Mouse (Mus musculus) heart, postnatal 0 days (tissue): ENCODE results near the gene Dnm2. TPM values are rescaled to one million over a fixed set of nuclear protein-coding genes. Genes with fewer than 3 reads are reported as not detected.

ENCODE experiments used
- ATAC-seq: fragments of 200-750 bp; cut with Nextera tagmentation; 2 replicates; pipeline ENCODE4 v1.8.0; 2017; ENCODE audit warnings: low read depth, moderate number of reproducible peaks, moderate library complexity; ENCODE audit not compliant: insufficient read depth
- DNase-seq: peaks from one replicate; pipeline ENCODE4 v3.0.0-alpha.2; 2016; ENCODE audit warnings: low spot score
- H3K27ac ChIP-seq: fragments of 300-500 bp; sonication (generic); 2 replicates; pipeline ENCODE4 v1.5.1; 2014; ENCODE audit warnings: low read depth, mild to moderate bottlenecking
- H3K27me3 ChIP-seq: fragments of 300-500 bp; sonication (generic); 2 replicates; pipeline ENCODE4 v1.6.1; 2014; ENCODE audit warnings: low read length, mixed read lengths; ENCODE audit not compliant: control insufficient read depth, insufficient read depth
- H3K36me3 ChIP-seq: fragments of 300-500 bp; sonication (generic); replicated peaks from 2 replicates; pipeline ENCODE4 v1.6.1; 2014; ENCODE audit warnings: low read length, mixed read lengths; ENCODE audit not compliant: control insufficient read depth, insufficient read depth
- H3K4me1 ChIP-seq: fragments of 300-500 bp; sonication (generic); 2 replicates; pipeline ENCODE4 v1.6.1; 2014; ENCODE audit warnings: antibody characterized with exemption; ENCODE audit not compliant: control insufficient read depth, insufficient read depth
- H3K4me2 ChIP-seq: fragments of 300-500 bp; sonication (generic); 2 replicates; pipeline ENCODE4 v1.6.1; 2014; ENCODE audit warnings: low read depth, mild to moderate bottlenecking, low read length, moderate library complexity
- H3K4me3 ChIP-seq: fragments of 300-500 bp; sonication (generic); 2 replicates; pipeline ENCODE4 v1.5.1; 2014; ENCODE audit warnings: low read depth, low read length
- H3K9ac ChIP-seq: fragments of 300-500 bp; sonication (generic); replicated peaks from 2 replicates; pipeline ENCODE4 v1.6.1; 2014; ENCODE audit warnings: low read depth, low read length, mixed read lengths
- H3K9me3 ChIP-seq: fragments of 300-500 bp; sonication (generic); replicated peaks from 2 replicates; pipeline ENCODE4 v1.6.1; 2016; ENCODE audit warnings: low read length; ENCODE audit not compliant: control insufficient read depth
- CTCF ChIP-seq: IDR thresholded peaks from 2 replicates; pipeline ENCODE4 v1.5.1; 2016; ENCODE audit warnings: antibody characterized with exemption, control low read depth, low read depth
- EP300 ChIP-seq: IDR thresholded peaks from 2 replicates; pipeline ENCODE4 v1.6.1; 2016; ENCODE audit warnings: antibody characterized with exemption, low read depth
- WGBS: fragments of 180-500 bp; shearing (Covaris S2); extraction: QIAGEN DNeasy Blood & Tissue Kit; methylation state at CpG from one replicate; pipeline ENCODE4 v1.1.7; 2014; 5-methylcytosine and 5-hydroxymethylcytosine counted together
- polyA plus RNA-seq: library from polyadenylated mRNA; unstranded; fragments of >200 nt; fragmentation: Nextera tagmentation; extraction: Ambion mirVana; gene quantifications from 2 replicates; pipeline ENCODE4 v1.2.1, GENCODE M21; 2015
- total RNA-seq: library from RNA; depleted of rRNA; stranded (reverse); fragments of >200 nt; gene quantifications from 2 replicates; pipeline ENCODE4 v1.2.3, GENCODE M21; 2014; ENCODE audit warnings: low replicate concordance

The Dnm2 gene
- total and polyA plus RNA-seq, 2 experiments from 2014 or later: 61.1 to 95.8 TPM

- Histone ChIP-seq H3K4me2 (no peak overlapping the region), H3K9ac (no peak overlapping the region), H3K27ac (peak overlapping the region; percentile 14; the same call in 1 of the 2 replicates), H3K4me1 (no peaks in the 10 kb centered on the region), H3K4me3 (no peak overlapping the region), H3K9me3 (no peaks in the 10 kb centered on the region), H3K27me3 (no peaks in the 10 kb centered on the region), H3K36me3 (peaks cover 61% of the 10 kb centered on the region)
- WGBS: 91% methylated on average over 16 of the region's 16 CpGs
- ATAC-seq: no peak
- no peak for DNase-seq
- no peak for TF ChIP-seq CTCF
- TF ChIP-seq EP300: no peak
These were observed 72.4 kb downstream of the Dnm2 start for GRCm38 (mm10) chr9:21497050-21497542.

GRCm38 (mm10) chr9:21497664-21498063 lies 73.0 kb downstream of the Dnm2 start:
- Histone ChIP-seq H3K36me3 (peaks cover 64% of the 10 kb centered on the region), H3K27ac (peak overlapping the region; percentile 14; the same call in 1 of the 2 replicates), H3K9me3 (no peaks in the 10 kb centered on the region), H3K4me1 (no peaks in the 10 kb centered on the region), H3K4me2 (no peak overlapping the region), H3K4me3 (no peak overlapping the region), H3K9ac (no peak overlapping the region), H3K27me3 (no peaks in the 10 kb centered on the region)
- TF ChIP-seq CTCF (no peak), EP300 (no peak)
- 82% methylated on average over 2 of the region's 2 CpGs for WGBS
- DNase-seq (no peak), ATAC-seq (no peak)

- peaks cover 63% of the 10 kb centered on the region for H3K36me3 ChIP-seq
- ATAC-seq (no peak), DNase-seq (no peak)
- no peak overlapping the region for H3K4me3 ChIP-seq
- H3K27me3 ChIP-seq: no peaks in the 10 kb centered on the region
- H3K4me2 ChIP-seq: no peak overlapping the region
- no peak overlapping the region for H3K9ac ChIP-seq
- no peak overlapping the region for H3K27ac ChIP-seq
- H3K9me3 ChIP-seq: no peaks in the 10 kb centered on the region
- WGBS: 71% methylated on average over 12 of the region's 12 CpGs
- H3K4me1 ChIP-seq: no peaks in the 10 kb centered on the region
- TF ChIP-seq EP300: no peak
- TF ChIP-seq CTCF: no peak
These were observed 73.7 kb downstream of the Dnm2 start for GRCm38 (mm10) chr9:21498284-21498902.

- H3K27me3 ChIP-seq: no peaks in the 10 kb centered on the region
- 91% methylated on average over 8 of the region's 8 CpGs for WGBS
- TF ChIP-seq EP300: no peak
- no peak for TF ChIP-seq CTCF
- H3K27ac ChIP-seq: no peak overlapping the region
- DNase-seq (no peak), ATAC-seq (no peak)
- no peaks in the 10 kb centered on the region for H3K4me1 ChIP-seq
- H3K4me2 ChIP-seq: no peak overlapping the region
- H3K9ac ChIP-seq: no peak overlapping the region
- H3K9me3 ChIP-seq: no peaks in the 10 kb centered on the region
- peaks cover 73% of the 10 kb centered on the region for H3K36me3 ChIP-seq
- no peak overlapping the region for H3K4me3 ChIP-seq
These were observed 78.6 kb downstream of the Dnm2 start for GRCm38 (mm10) chr9:21503352-21503751.

- H3K4me2 ChIP-seq: no peak overlapping the region
- peaks cover 12% of the 10 kb centered on the region; the same call in 1 of the 2 replicates for H3K4me1 ChIP-seq
- no peak for ATAC-seq
- H3K9me3 ChIP-seq: no peaks in the 10 kb centered on the region
- no peak overlapping the region for H3K4me3 ChIP-seq
- H3K9ac ChIP-seq: no peak overlapping the region
- no peaks in the 10 kb centered on the region for H3K27me3 ChIP-seq
- no peak for DNase-seq
- H3K27ac ChIP-seq: no peak overlapping the region
- H3K36me3 ChIP-seq: peaks cover 67% of the 10 kb centered on the region
- TF ChIP-seq CTCF (no peak), EP300 (no peak)
These were observed 81.1 kb downstream of the Dnm2 start for GRCm38 (mm10) chr9:21505767-21506166.
